In genomic region chr1:192451722-192452121, GRCm38 (mm10) we compare ENCODE assay signal across 18 mouse cellular contexts.
DNase-seq lines count a peak whose midpoint lies in the region.
"Had no signal": no experiment of that assay in that cellular context is flagged by ENCODE, and none has a peak within 500 bp of the region (broad histone marks: within the 10 kb centered on the region; RNA-seq: fewer than 3 reads in every experiment).

No protein-coding gene starts in this region.

- DNase-seq in cerebellum, adult 9-11 months: peak; percentile 55
- DNase-seq in cerebellum, adult 8-10 months: no peak
- DNase-seq in layer of hippocampus, adult 11-12 months (ENCODE audit: low spot score): peak; percentile 35
- no peak for DNase-seq in layer of hippocampus, postnatal 25 days (ENCODE audit: extremely low spot score in 1 of 2, low spot score in 1 of 2)
- peak; percentile 59 to 77 for DNase-seq in right cerebral cortex, postnatal 10 days (ENCODE audit: low spot score in 2 of 2)
- no peak for DNase-seq in right cerebral cortex, postnatal 36 days (ENCODE audit: low spot score in 2 of 2)
- peak; percentile 13 for DNase-seq in left cerebral cortex, postnatal 4 days
- no peak for DNase-seq in adrenal gland, adult 8-10 months
- DNase-seq: adrenal gland, postnatal 14 days; cerebellum, adult 11 months; gastrocnemius, postnatal 14 days; heart, adult 18-20 months; heart, postnatal 10 days; kidney, adult 9 months; kidney, postnatal 25 days; lung, adult 18-20 months; lung, postnatal 10 days; thymus, postnatal 14 days had no signal

- intact Hi-C loops in left cerebral cortex, postnatal 4 days (cut with DNase I): no loop called here

Comparison
In these comparisons a context has a peak if more than half of its experiments do, and no peak if none do; other contexts are left out.
1. DNase-seq: peak in cerebellum, adult 9-11 months (single experiment), layer of hippocampus, adult 11-12 months (single experiment), right cerebral cortex, postnatal 10 days (2 of 2) and left cerebral cortex, postnatal 4 days (single experiment); none in cerebellum, adult 8-10 months (single experiment), layer of hippocampus, postnatal 25 days (0 of 2), right cerebral cortex, postnatal 36 days (0 of 2) and adrenal gland, adult 8-10 months (single experiment).